Mouse (Mus musculus) T-helper 2 cell (primary cell): ENCODE measurements at regions not wholly inside any gene's neighbourhood (a gene's known extent, or its start where the extent isn't known, plus 50 kb on each side); places are given as distances from the start of the nearest gene placed in this dataset.

ENCODE experiments used
- in situ Hi-C: fragments of 300-600 bp; cut with MboI, MseI; formaldehyde crosslinking; loops from one replicate; pipeline ENCODE4 v1.15.1; 2025; ENCODE audit warnings: high pct_unique_total_duplicates

DNA sequence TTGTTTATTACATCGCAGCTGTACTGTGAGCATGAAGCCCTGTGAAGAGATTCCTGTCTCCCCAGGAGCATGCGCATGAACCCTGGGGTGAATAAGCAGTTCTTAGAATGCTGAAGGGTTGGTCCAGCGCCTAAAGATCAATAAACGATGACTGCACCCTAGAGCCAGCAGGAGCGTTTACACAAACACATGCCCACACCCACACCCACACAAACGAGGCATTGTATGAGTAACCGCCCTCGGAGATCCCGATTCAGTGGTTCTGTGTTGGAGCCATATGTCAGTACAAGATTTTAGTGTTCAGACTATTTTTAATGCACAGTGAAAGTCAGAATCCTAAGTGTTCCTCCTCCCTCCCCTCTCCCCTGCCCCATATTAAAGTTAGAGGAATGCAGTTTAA lies 57.3 kb downstream of the Edn1 start:
- in situ Hi-C loops: no loop called here

DNA sequence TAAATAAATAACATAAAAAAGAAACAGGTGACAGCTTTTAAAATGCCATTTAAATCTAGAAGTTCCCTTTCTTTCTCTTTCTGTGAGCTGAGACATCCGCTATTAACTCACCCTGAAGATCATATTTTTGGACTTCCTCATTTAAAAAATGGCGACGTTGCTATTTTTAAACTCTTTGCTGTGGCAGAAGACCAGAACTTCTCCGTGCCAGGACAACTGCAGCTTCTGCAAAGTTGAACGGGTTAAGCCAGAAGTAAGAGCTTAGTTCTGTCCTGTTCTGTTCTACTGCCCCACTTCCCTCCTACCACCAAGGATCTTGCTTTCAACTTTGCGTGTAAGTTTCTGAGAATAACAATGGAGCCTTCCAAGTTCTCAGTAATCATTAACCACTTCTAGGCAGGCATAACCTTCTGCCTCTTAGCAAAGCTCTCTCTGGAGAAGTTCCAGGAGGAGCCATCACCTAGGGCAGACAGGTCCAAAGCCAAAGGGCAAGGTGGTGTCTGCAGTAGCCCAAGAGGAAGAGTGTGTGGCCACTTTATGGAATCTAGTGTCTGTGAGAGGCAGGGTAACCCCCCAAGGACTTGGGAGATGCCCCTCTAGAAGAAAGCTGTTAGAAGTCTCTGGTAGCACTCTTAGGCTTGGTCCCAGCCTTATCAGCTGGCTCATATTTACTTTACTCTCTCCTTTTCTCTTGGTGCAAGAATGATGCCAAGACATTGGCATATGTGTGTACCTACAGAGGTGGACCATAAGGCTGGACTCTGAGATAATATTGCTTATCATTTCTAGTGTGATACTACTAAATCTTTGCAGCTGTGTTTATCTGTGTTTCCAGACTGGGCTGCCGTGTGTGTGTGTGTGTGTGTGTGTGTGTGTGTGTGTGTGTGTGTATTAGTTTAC lies 66.6 kb downstream of the Edn1 start:
- in situ Hi-C loops: no loop called here

DNA sequence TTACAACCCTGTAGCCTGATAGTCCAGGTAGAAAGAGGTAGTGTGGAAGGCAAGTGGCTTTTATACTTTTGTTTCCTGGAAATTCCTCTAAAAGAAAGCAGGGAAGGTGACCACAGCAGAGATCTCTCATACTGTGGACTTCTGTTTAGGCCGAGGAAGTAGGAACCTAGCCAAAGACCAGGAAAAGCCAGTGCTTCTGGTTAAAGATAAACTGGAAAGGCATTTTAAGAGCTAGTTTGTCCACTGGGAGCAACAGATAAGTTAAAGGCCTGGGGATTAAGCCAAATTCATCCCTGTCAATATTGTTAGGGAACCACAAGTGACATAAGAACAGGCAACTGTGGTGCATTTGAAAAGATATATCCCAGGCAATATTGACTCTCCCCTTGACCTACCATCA lies 68.5 kb downstream of the Edn1 start:
- in situ Hi-C loops: no loop called here

DNA sequence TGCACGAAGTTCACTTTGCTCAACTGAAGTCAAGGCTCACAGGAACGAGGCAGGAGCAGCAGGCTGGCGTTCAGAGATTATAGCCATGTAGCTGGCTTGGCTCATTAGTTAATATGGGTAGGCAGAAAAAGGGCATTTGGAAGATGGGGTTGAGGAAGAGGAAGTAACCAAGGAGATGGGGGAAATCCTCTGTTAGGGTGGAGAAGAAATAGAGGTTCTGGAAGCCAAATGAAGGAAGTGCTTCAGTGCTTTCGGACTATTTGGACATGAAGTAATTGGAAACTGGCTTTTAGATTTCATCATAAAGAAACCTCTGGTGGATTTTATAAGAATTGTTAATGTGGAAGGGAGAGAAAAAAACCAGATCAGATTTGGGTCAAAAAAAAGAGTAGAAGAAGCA lies 70.9 kb downstream of the Edn1 start:
- in situ Hi-C loops: no loop called here

DNA sequence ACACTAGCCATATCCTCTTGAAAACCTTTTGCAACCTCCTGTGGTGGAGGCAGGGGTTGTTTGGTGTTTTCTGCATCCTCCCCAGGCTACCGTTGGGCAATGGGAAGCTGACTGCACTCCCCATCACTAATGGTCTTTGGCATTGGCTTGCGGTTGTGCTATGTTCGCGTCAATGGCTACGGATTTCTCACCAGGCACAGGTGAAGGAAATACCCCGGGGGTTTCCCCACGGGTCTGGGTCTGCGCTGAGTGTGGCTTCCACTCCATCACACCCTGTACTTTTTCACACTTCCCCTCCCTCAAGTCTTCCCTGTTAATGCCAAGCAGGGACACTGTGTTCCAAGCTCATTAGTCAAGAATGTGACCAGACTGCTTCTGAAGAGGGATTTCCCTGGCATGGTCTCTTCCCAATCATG lies 72.9 kb downstream of the Edn1 start:
- in situ Hi-C loops: no loop called here

DNA sequence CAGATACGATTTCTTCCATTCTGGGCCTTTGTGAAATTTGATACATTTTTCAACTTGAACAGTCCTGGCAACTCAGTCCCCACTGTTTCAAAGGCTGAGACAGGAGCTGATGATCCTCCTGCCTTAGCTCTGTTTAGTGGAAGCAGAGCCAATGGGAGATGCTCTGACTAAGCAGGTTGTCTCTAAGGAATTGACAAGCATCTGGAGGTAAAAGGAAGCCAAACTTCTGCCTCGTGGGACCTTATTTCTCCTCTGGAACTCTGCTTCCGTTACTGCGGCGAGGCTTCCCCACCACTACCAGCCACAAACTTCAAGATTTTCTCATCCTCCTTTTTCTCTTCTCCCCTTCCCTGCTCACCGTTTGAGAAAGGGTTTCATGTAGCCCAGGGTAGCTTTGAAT lies 78.4 kb downstream of the Edn1 start:
- in situ Hi-C loops: no loop called here

- in situ Hi-C loops: no loop called here
These were observed 81.8 kb downstream of the Edn1 start for GRCm38 (mm10) chr13:42383099-42383498.

- in situ Hi-C loops: no loop called here
These were observed 89.1 kb downstream of the Edn1 start for GRCm38 (mm10) chr13:42390389-42390788.

GRCm38 (mm10) chr13:42391330-42392005 lies 90.2 kb downstream of the Edn1 start:
- in situ Hi-C loops: no loop called here

- in situ Hi-C loops: no loop called here
These were observed 91.4 kb downstream of the Edn1 start for GRCm38 (mm10) chr13:42392701-42393100.

DNA sequence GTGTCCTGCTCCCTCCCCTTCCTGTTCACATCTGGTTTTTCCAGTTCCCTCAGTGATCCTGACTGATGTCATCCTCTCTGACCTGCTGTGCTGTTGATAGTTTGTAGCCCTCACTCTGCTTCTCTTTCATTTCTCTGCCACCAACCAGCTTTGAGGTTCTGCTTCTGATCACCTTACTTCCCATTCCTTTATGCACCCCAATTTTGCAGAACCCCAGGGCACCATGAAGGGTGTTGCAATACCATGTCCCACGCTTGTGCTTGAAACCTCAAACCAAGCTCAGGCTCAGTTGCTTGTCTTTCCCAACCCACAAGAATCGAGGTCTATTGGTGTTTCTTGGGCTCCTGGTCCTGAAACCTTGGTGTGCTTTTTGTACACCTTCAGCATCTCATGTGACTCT lies 93.3 kb downstream of the Edn1 start:
- in situ Hi-C loops: no loop called here

DNA sequence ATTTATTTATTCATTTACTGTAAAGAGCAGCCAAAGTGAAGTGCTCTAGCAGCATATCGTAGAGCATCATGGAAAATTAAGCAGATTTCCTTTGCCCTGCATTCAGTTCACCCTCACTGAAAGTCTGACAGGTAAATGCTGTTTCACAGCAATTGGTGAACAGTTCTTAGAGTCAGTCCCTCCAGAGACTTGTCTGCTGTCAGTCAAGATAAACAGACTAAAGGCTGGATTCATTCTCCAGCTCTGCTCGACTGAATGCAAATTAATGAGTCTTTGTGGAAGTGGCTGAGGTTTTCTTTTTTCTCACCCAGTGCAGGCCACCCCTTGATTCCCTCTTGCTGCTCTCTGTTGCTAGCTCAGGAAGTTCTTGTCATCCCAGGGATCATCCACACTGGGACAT lies 100.2 kb downstream of the Edn1 start:
- in situ Hi-C loops: no loop called here

- in situ Hi-C loops: no loop called here
These were observed 102.2 kb downstream of the Edn1 start for GRCm38 (mm10) chr13:42403231-42404020.

DNA sequence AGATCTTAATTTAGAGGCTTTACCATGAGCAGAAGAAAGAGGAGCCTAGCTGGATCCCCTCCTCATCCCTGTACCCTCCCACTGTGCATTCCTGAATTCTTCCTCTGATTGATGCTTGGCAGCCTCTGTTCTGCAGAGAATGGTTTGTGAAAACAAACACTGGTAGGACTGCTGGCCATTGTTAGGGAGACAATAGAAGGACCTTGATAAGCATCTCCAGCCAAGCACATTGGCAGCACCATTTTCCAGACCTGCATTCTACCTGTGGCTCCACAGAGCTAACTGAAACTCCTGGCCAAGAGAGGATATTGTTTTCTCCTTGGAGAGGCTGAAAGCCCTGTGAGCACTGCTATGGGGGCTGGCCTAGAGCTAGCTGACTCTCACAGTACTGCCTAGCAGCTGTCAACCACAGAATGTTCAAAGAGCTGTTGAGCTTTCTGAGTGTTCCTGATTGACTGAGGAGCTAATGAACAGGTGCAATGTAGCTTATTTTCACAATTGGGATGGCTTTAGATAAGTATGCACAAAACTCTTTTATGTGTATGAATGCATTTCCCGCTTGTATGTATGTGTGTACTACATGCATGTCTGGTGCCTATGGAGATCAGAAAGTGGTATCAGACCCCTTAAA lies 111.5 kb downstream of the Edn1 start:
- in situ Hi-C loops: no loop called here

GRCm38 (mm10) chr13:42446921-42447320 lies 145.6 kb downstream of the Edn1 start:
- in situ Hi-C loops: no loop called here

DNA sequence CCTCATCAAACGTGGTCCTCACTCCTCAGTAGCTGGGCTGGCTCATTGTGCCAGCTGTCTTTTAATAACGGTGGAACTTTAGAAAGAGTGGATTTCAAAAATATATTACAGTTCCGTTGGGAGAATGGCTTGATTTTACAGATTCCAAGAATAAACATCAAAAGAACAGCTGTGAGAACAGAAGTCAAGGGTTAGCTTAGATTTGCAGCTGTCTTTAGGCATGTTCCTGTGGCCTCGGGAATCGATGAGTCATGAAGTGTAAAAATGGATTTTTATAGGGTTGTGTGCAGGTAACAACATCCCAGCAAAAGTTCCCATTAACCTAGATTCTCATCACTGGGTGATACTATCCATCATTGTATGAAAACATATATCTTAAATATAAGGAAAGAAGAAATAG lies 152.4 kb downstream of the Edn1 start:
- in situ Hi-C loops: no loop called here

GRCm38 (mm10) chr13:42459892-42460291 lies 158.6 kb downstream of the Edn1 start:
- in situ Hi-C loops: no loop called here

DNA sequence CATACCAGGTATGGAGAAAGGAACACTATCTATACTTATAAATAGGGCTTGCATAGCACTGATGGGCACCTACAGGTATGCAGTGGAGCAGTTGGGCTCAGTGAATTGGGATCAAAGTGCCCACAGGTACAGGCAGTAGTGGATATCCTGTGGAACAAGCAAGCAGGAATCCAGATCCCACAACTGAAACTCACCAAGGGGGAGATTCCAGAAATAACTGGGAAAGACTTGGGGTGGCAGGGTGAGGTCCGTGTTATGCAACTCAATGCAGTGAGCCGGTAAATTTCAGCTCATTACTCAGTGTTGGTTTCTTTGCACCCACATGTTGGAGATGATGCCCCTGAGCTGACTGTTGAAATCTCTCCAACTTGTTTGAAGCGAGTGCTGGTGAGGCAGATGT lies 177.5 kb downstream of the Edn1 start:
- in situ Hi-C loops: no loop called here

DNA sequence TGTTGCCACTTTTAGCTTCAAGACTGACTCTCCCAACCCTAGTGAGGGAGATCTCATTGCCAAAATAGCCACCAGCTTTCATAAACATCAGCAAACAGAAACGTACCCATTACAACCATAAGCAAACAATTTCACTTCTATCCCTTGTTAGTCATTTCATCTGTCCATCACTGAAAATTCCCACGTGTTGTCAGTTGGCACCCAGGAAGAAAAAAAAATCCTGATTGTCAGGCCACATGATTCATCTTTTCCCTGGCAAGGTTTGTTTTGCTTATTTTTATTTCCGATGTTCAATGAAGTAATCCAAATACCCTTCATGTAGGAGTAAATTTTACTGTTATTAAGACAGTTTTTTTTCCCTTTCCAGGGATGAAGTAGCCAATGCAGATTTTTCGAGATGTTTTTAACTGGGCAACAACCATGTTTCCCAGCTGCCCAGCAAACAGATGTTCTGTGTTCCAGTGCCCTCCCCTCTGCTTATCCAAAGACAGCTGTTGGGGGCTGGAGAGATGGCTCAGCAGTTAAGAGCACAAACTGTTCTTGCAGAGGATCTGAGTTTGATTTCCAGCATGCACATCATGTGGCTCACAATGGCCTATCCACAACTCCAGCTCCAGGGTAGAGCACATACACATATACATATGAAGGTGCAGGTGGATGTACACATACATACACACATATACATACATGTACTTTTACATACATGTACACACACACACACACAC lies 189.3 kb upstream of the Phactr1 start:
- in situ Hi-C loops: no loop called here

DNA sequence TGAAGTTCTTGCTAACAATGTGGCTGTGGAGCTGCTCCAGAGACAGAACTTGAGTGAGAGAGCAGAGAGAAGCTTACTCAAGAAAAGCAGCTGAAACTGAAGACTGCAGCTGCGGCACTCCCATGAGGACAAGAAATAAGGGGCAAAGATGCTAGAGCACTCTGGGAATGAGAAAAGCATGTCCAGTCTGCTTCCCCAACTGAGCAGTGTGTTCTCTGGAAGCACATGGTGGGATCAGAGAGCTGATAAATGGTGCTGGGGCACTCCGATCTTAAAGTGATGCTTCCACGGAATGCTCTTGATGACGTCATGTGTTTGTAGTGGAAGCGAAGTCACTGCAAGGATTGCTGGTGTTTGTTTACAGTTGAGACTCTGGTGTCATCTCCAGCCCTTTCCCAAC lies 186.1 kb upstream of the Phactr1 start:
- in situ Hi-C loops: no loop called here

DNA sequence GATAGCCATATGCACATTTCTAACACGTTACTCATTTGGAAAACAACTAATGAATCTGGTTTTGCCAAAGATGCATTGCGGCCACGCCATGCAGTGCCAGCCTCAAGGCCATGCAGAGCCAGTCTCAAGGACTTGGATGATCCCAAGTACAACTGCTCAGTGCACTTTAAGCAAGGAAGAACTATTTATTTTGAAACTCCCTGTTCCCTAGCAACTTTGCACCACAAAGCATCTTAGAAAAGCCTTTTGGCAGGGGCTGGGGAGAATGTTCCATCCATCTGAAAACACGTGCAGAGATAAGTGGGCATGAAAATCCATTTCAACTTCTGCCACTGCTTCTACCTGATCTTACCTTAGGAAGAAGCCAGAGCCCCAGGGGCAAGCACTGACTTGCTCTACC lies 182.1 kb upstream of the Phactr1 start:
- in situ Hi-C loops: no loop called here
